Mouse (Mus musculus): ENCODE data around the gene Sik2.

Gene Sik2

DNA sequence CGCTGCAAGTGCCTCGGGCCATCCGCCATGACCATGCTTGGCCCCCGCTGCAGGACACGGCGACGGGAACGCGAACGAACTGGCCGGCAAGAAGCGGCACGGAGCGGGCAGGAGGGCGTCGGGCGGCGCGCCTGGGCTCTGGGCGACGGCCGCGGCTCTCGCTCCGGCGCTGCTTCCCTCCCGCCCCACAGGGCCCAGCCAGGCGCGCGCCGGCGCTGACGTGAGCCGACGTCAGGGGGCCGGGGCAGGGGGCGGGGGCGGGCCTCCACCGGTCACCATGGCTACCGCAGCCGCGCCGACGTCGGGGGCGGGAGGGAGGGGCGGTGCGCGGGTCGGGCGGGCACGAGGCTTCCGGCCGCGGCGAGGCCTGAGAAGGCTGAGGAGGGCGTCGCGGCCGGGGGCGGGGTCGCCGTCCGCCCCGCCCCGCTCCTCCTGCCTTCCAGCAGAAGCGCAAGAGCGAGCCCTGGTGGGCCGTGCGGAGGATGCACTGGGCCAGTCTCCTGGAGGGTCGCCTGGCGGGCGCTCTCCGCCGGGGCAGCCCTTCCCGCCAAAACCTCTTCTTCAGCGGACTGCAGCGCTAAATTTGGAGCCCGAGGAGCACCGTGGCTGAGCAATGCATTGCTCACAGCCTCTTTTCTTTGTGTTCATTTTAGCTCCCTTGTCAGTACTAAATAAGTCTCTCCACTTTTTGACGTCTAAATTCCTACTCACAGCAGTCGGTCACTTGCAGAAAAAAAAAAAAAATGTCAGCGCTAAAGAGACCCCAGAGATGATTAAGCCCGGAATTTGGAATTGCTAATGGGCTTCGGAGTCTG lies at the start of gene Sik2:
Gene Sik2, minus strand, starts transcription at position 233 of the 815 bp plus-strand sequence.
- DNase-seq = peak; percentile 90

DNA sequence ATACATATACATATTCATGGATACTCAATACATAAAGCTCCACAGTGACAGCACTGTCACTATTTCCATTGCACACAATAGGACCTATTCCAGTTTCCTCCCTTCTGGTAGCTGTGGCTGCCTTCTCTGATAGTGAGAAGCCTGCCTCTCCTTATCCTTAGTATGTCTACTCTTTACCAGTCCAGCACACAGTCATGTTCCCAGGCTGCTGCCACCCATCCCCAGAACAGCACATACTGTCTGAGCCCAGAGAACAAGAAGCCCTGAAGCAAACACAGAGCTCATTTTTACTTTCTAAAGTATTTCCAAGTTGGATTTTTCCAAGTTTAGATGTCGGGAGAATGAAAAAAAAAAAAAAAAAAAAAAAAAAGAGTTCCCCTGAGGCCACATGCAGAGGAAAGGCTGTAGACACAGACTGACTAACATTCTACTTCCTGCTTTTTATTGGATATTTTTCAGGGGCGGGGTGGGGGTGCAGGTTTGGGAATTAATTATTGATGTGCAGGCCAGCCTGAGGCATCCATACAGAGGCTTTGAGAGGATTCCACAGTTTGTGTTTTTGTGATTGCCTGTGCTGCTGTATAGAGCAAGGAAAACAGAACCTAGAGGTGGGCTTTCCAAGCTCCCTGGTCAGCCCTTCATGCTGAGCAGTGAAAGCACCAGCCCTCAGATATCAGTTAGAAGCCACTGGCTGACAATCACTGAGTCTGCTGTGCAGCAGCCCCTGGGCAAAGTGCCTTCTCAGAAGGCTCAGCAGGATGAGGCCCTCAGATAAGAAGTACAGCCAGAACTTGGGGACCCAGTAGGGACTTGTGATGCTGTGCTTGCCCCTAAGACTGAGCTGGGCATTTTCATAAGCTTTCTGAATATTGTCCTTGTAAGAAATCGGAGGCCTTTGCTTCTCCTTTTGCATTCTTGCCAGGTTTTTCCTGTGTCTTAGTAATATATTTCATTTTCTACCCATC lies 47.8 kb upstream of the Sik2 start:
- no peak for DNase-seq

DNA sequence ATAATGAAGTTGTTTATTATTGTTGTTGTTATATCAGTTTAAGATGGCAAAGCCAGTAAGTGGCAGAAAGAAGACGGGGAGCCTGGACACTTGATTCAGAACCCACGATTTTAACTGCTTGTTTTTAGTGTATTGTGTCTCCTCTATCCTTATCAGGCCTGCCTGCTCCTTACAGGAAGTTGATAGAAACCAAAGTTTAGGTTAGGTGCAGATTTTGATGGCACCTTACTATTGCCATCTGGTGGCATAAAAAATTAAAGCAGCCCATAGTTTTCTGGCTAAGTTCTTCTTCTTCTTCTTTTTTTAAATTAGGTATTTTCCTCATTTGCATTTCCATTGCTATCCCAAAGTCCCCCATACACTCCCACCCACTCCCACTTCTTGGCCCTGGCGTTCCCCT lies 43.3 kb upstream of the Sik2 start:
- DNase-seq = no peak

DNA sequence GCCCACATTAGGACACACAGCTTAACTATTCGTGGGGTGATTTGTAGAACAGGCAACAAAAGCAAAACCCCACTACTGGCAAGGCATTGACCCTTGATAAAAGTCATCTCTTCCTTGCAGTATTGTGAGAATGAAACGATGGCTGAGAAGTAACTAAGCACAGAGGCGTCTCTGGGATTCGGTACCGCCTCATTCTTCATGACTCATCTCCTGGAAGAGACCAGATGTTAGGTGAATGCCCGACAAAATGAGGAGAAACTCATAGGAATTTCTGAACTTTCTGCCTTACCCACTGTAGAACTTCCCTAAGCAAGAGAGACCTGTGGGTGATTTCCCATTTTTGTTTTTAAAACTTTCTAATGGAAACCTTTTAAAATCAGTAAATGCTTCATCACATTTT lies 33.3 kb upstream of the Sik2 start:
- no peak for DNase-seq

DNA sequence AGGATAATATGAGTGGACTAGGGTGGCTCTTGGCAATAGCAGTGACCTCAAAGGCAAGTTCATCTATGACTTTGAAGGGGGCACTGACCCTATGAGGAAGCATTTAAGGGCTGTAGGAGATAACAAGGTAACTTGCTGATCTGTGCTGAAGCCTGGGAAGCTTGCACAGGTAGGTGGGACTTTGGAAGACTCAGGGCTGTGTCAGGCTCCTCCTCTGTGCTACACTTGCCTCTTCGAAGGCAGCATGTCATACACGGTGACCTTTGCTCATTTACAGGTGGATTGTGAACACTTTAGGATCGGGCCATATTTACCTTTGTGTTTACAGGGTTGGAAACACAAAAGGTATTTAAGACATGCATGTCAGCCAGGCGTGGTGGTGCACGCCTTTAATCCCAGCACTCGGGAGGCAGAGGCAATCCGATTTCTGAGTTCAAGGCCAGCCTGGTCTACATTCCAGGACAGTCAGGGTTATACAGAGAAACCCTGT lies 32.7 kb upstream of the Sik2 start:
- DNase-seq = no peak

DNA sequence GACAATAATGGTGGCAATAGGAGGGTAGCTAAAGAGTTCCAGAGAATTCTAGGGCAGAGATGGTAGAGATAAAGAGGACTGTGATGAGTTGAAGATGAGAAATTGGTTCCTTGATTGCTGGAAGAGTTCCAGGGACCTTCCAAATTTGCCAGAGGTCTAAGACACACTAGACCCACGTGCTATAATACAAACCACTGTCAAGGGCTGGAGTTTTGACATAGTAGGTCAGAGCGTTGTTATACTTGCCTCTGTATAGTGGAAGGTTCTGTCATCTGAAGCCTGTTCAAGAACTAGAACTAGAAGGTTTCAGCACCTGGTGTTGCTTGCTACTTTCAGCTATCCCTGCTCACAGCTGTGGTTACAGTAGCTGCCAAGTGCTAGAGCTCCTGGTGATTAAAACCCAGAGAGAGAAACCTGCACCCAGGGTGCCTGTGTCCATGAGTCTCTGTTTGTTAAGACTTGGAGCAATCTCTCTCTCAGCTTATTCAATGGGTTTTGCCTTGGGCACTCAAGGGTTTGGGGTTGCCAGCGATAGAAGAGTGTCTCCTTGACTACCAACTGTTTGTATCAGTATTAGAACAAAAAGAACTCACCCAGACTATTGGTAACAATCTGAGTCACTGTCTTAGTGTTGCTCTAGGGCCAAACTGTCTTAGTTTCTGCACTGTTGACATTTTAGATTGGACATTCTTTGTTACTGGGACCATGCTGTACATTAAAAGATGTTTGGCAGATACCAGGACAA lies 24.1 kb upstream of the Sik2 start:
- no peak for DNase-seq

DNA sequence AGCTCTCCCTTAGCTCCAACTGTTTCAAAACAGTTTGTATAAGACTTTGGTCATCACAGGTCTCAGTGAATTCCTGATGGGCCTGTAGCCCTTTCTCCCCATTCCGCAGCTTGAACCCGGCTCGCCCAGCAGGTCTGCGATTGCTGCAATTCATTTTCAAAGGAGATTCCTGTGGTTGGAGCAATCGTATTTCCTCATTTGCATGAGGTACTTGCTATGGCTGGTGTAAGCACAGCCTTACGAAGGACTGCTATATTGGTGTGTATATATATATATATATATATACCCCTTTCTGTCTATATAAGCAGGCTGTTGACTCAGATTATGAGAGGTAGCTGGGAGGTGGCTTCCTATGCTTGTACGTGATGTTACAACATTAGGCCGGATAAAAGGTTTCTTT lies 23.4 kb upstream of the Sik2 start:
- no peak for DNase-seq

DNA sequence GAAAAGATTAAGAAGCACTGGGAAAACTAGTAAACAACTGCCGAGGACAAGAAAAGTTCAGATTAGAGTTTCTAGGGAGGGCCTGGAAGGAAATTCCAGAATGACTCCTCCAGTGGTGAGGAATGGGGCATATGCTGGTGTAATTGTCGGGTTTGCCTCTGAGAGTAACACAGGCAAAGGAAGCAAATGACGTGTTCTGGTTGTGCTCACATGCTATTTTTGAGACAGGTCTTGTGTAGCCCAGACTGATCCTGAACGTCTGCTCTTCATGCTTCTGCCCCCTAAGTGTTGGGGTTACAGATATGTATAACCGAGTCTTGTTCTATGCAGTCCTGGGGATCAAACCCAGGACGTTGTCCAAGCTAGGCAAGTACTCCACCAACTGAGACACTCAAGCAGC lies 22.7 kb upstream of the Sik2 start:
- no peak for DNase-seq

DNA sequence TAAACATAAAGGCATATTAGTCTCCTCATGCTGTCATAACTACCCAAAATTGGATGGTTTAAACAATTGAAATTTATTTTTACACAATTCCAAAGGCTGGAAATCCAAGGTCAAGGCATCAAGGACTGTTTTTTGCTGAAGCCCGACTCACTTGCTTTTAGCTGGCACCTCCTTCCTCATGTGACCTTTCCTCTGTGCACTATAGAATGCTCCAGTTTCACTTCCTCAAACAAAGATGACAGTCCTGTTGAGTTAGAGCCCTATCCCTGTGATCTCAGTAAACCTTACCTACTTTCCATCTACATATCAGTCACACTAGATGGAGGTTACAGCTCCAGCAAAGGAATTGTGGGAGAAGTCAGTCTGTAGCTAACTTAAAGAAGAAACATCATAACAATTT lies 21.3 kb upstream of the Sik2 start:
- DNase-seq = no peak

DNA sequence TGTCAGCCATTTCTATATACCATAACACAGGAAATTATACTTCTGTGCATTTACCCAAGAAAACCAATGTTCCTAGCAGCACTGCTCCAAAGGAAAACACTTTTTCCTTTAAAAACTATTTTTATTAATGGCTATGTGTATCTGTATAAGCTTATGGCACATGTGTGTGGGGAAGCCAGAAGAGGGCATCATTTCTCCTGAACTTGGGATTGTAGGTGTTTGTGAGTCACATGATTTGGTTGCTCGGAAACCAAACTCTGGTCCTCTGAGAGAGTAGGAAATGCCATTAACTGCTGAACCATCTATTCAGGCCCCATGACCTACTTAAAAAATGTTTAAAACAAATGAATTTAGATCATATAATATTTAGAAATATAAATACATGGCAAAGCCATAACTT lies 18.1 kb upstream of the Sik2 start:
- DNase-seq = no peak

DNA sequence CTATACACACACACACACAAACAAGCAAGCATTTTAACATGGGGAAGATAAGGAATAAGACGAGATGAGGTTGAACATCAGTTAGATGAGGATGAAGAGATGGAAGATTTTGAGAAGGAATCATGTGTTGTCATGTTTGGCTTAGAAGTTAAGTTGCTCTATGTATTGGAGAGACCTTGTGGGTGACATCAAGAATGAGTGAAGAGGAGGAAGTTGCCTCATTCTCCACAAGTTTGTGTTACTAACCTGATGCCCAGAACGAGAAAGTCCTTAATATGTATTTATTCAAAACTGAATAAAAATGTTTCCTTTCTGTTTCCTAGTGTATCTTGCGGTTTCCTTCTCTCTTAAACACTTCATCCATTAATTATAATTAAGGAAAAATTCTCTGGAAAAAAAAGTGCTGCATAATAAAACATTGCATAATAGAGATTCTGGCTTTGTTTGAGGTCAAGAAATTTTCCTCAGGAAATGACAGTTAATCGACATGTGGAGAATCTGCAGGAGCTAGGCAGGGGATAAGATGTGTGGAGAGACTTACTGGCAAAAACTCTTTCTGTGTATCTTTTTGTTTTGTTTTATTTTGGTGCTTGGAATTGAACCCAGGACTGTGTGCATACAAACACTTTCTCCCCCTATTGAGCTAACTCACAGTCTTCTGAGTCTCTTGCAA lies 12.4 kb upstream of the Sik2 start:
- no peak for DNase-seq

DNA sequence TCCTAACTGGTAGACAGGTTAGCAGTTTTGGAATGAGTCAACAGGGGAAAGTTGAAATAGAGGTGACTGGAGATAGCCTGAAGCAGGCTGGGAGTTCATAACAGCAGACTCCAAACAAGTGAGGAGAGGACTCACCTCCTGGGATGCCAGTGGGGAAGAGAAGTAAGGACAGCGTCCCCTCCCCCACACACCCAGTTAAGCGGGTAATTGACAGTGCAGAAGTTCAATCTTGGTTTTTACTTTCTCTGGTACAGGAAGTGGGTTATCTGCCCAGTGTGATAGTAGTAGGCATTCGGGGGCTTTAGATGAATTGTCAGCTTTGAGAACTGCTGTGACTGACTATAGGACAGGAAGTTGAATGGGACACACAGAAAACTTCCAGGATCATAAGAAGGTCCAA lies 11.5 kb upstream of the Sik2 start:
- no peak for DNase-seq

DNA sequence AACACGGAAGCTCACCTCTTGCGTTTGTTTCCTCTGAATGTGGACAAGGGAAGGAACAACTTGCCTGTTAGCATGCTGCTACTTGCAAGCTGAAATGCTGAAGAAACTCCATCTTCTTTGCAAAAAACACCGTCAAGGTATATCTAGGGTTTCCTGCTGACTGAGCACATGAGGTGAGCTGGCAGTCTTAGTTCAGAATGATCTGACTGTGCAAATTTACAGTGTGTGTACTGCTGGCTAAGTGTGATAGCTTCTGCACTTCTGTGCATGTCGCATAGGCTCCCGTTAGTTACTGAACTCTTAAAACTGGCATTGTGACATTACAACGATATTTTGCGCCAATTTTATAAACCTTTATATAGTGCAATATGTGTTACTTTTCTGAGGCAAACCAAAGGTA lies 10.8 kb upstream of the Sik2 start:
- no peak for DNase-seq

DNA sequence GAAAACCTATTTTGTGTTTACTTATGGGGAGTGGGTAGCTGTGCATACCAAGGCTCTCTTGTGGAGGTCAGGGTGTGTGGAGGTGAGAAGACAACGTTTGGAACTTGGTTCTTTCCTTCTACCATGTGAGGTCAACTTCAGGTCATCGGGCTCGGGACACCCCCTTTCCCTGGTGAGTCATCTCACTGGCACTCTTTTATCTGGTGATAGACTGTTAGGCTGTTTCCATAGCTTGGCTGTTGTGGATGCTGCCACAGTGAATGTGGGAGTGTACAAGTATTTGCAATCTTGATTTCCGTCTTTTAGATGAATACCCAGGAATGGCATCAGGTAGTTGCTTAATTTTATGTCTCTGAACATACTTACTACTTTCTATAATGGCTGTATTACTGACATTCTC lies 6.9 kb upstream of the Sik2 start:
- DNase-seq = no peak

DNA sequence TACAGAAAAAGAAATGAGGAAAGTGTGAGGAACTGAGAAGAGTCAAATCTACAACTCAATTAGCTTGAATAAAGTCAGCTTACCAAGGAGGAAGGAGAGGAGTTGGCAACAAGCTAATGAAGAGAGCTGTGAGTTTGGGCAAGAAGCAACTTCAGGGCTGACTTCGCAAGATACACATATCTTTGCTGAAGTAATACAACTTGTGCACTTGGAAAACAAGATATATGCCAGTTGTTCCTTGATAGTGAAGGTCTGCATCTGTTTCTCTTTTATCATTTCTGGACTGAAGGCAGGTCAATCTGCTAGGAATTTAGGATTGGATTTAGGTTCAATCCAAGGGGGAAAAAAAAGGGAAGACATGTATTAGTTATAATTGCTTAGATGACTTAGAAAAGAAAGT lies 4.8 kb upstream of the Sik2 start:
- no peak for DNase-seq

DNA sequence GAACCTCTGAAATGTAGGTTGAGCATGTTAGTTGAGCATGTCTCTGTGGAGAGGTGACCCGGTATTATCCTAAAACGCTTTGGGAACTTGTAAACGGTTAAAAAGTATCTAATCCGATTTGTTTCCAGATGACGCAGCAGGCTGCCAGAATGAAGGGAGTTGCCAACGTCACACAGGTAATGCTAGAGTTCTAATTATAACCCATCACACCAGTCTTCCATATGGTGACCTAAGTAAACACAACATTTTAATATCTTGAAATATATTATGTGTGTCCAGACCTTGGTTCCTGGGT lies 730 bp upstream of the Sik2 start:
- DNase-seq = peak; percentile 14

DNA sequence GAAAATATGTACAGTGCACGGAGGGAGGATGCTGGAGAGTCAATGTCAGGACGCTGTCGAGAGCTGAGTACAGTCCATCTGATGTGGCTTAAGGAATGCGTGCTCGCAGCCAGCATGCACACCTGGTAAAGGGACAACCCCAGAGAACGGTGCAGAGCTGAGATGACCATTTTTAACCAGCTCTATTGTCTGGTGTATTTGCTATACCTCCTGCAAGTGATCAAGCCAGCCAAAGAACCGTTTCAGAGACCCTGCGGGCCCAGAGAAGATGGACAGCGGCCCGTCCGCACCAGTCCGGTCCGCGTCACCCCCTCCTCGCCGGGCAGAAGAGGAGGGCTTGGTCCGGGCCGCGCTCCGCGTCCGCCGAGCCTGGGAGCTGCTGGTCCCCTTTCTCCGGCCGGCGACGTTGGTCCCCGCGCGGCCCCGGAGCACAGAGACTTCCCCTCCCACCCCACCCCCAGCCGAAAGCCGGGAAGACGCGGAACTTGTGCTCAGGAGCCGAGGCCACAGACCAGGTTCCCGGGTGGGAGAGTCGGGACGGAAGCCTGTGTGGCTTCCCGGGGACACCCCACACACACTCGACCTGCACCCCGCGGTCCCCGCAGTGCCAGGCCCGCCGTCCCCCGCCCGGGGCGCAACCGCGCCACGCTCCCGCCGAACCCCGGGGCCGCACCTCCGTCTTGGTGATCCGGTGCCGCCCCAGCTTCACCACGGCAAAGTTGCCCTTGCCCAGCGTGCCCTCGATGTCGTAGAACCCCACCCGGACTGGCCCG lies 619 bp downstream of the Sik2 start:
- peak; percentile 10 for DNase-seq

DNA sequence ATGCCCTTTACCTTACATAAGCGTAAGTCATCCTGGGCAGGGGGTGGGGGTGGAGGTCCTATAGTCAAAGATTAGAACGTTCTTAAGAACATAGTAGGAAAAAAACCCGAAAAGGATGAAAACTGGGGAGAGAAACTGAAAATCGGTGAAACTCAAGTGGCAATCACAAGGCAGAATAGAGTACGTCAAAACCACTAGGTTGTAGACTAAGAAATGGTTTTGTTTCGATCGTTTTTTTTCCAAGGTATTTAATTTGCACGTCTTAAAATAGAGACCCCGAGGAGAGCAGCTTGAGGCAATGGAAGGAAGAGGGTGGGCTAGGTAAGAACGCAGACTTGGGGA lies 1.2 kb downstream of the Sik2 start:
- DNase-seq = no peak

DNA sequence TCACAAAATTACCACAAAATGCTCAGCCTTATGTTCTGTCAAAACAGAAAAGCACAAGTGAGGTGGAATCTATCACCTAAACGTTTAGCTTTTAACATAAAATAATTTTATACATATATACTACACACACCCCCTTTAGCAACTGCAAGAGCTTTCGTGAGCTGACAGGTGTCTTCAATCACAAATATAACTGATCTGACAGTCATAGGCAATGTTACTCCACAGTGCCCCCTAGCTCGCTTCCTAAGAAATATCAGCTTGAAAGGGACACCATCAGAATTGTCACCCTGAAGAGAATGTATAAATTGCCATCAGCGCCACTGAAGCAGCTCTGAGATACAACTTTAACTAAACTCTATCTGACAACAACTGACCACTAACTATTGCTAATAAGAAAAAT lies 2.0 kb downstream of the Sik2 start:
- peak; percentile 39 for DNase-seq

DNA sequence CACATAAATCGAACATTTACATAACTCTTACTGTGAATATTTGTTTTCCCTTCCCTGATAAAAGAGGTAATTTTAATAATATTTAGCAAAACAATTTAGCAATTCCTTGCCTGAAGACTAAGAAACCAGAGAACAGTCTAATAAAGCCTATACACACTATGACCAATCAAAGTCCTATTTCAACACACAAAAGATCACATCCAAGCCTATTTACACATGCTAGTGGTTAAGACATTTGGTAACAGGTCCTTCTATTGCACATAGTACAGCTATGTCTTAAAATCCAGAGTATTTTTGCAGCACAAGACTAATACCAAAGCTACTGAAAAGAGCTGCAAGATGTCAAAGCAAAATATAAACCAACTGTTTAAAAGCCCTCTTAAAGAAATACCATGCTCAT lies 4.8 kb downstream of the Sik2 start:
- DNase-seq = no peak

DNA sequence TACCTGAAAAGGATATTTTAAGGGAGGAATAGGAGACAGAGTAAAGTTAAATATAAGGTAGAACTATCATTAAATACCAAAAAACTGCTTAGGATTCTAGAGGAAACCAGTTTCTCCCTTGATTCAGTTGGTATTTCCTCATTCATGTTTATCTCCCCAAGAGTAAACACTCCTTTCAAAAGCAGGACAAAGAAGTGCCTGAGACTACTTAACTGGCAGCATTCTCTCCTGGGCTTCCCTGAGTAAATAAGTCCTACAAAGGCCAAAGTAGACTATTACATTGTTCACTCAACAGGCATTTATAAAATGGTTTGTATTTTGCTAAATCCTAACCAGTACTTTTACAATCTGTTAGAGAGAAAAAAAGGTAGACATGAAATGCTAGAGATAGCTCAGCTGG lies 22.2 kb downstream of the Sik2 start:
- no peak for DNase-seq

DNA sequence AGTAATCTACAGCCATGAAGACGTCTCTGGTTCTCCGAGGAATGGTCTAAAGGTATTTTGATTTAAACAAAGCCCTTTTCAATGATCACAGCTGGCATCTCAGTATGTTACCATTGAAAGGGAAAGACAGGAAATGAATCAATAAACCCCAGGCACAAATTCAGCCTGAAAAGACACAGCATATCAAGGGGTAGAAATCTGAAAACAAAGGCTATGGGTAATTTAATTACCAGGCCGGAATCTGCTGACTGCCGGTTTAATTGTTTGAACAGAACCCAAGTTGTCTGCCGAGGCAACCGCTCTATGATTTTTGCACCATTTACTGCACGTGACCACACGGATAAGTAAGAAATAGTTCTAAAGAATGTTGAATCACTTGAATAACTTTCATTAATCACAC lies 22.8 kb downstream of the Sik2 start:
- DNase-seq = no peak

All from layer of hippocampus, adult 9-11 months (tissue).